Mouse (Mus musculus) CH12.LX (cell line): ENCODE data around the gene 1600014C10Rik. TPM values are rescaled to one million over a fixed set of nuclear protein-coding genes. Genes with fewer than 3 reads are reported as not detected.
A peak's percentile ranks its signal among the peaks of the same experiment; 100 is the strongest.

Source experiments
- DNase-seq: peaks from one replicate; pipeline ENCODE4 v3.0.0-alpha.2; 2013; ENCODE audit errors: extremely low read depth
- H3K27ac ChIP-seq: 2 replicates; pipeline ENCODE4 v1.5.1; 2012; ENCODE audit warnings: low read depth, mild to moderate bottlenecking, control low read depth, moderate library complexity; ENCODE audit not compliant: insufficient read depth
- H3K27me3 ChIP-seq: replicated peaks from 2 replicates; pipeline ENCODE3; 2012; ENCODE audit warnings: inconsistent platforms
- H3K36me3 ChIP-seq, 2 experiments: replicated peaks in 1 of 2; 2 replicates each; pipeline versions ENCODE3 to v1.6.1; 2012; ENCODE audit warnings: inconsistent platforms in 1 of 2, low read length in 1 of 2, mild to moderate bottlenecking in 1 of 2, mixed read lengths in 1 of 2, moderate library complexity in 1 of 2; ENCODE audit not compliant: control insufficient read depth in 1 of 2, insufficient read depth in 1 of 2
- H3K4me1 ChIP-seq, 2 experiments: 2 replicates each; pipeline ENCODE4 v1.6.1; 2012; ENCODE audit warnings: inconsistent platforms in 1 of 2, moderate library complexity in 1 of 2; ENCODE audit not compliant: insufficient read depth in 2 of 2, control insufficient read depth in 1 of 2
- H3K4me2 ChIP-seq: 2 replicates; pipeline ENCODE4 v1.6.1; 2012; ENCODE audit warnings: low read depth, mild to moderate bottlenecking, control low read depth; ENCODE audit not compliant: poor library complexity, insufficient read depth, severe bottlenecking
- H3K4me3 ChIP-seq, 3 experiments: fragments of 150-350 bp in 1 of 3; sonication (generic) in 1 of 3; replicated peaks in 1 of 3; 2 replicates each; pipeline versions ENCODE3 to v1.5.1; 2011 to 2012; ENCODE audit warnings: low read depth in 2 of 3, low read length in 2 of 3, mild to moderate bottlenecking in 2 of 3, moderate library complexity in 2 of 3, control low read depth in 1 of 3, improper control_type of control experiment in 1 of 3, inconsistent platforms in 1 of 3, mixed read lengths in 1 of 3; ENCODE audit not compliant: poor library complexity in 1 of 3
- H3K79me2 ChIP-seq: replicated peaks from 2 replicates; pipeline ENCODE4 v1.6.1; 2012; ENCODE audit warnings: mild to moderate bottlenecking, moderate library complexity; ENCODE audit not compliant: control insufficient read depth, poor library complexity, insufficient read depth, severe bottlenecking; ENCODE audit errors: extremely low read depth
- H3K9ac ChIP-seq: 2 replicates; pipeline ENCODE4 v1.6.1; 2012; ENCODE audit warnings: low read depth, mild to moderate bottlenecking, control low read depth, moderate library complexity; ENCODE audit not compliant: insufficient read depth
- H3K9me3 ChIP-seq: replicated peaks from 2 replicates; pipeline ENCODE3; 2012; ENCODE audit warnings: low read length, inconsistent platforms, mixed read lengths
- CTCF ChIP-seq, 2 experiments: IDR thresholded peaks in 1 of 2; conservative IDR thresholded peaks in 1 of 2; 2 replicates each; pipeline ENCODE4 v1.5.1; 2011 to 2012; ENCODE audit warnings: low read depth in 2 of 2, low read length in 2 of 2, improper control_type of control experiment in 1 of 2, inconsistent platforms in 1 of 2, mild to moderate bottlenecking in 1 of 2, moderate library complexity in 1 of 2
- ELF1 ChIP-seq: IDR thresholded peaks from 2 replicates; pipeline ENCODE4 v1.6.1; 2014; ENCODE audit warnings: low read depth, mild to moderate bottlenecking, inconsistent platforms, low read length, improper control_type of control experiment
- ETS1 ChIP-seq: conservative IDR thresholded peaks from 2 replicates; pipeline ENCODE4 v1.6.1; 2012; ENCODE audit warnings: low read depth, mild to moderate bottlenecking, inconsistent platforms, low read length, improper control_type of control experiment, moderate library complexity
- GABPA ChIP-seq: IDR thresholded peaks from 2 replicates; pipeline ENCODE4 v1.6.1; 2012; ENCODE audit warnings: low read depth, low read length, improper control_type of control experiment, inconsistent platforms; ENCODE audit not compliant: insufficient replicate concordance
- JUN ChIP-seq: IDR thresholded peaks from 2 replicates; pipeline ENCODE4 v1.6.1; 2011; ENCODE audit warnings: low read depth, mild to moderate bottlenecking, low read length, improper control_type of control experiment, moderate library complexity; ENCODE audit not compliant: insufficient read depth
- JUND ChIP-seq: conservative IDR thresholded peaks from 2 replicates; pipeline ENCODE4 v1.6.1; 2011; ENCODE audit warnings: low read depth, low read length, improper control_type of control experiment
- MAFK ChIP-seq: IDR thresholded peaks from 2 replicates; pipeline ENCODE4 v1.6.1; 2011; ENCODE audit warnings: low read length, improper control_type of control experiment; ENCODE audit not compliant: insufficient replicate concordance
- MAX ChIP-seq: IDR thresholded peaks from 2 replicates; pipeline ENCODE4 v1.6.1; 2011; ENCODE audit warnings: low read length, improper control_type of control experiment
- MEF2A ChIP-seq: IDR thresholded peaks from 2 replicates; pipeline ENCODE4 v1.6.1; 2014; ENCODE audit warnings: low read depth, mild to moderate bottlenecking, inconsistent platforms, low read length, improper control_type of control experiment, borderline replicate concordance
- NELFE ChIP-seq: IDR thresholded peaks from 2 replicates; pipeline ENCODE4 v1.6.1; 2011; ENCODE audit warnings: low read depth, low read length, improper control_type of control experiment
- NRF1 ChIP-seq: IDR thresholded peaks from 2 replicates; pipeline ENCODE4 v1.6.1; 2014; ENCODE audit warnings: low read depth, mild to moderate bottlenecking, inconsistent platforms, low read length, improper control_type of control experiment, moderate library complexity
- PAX5 ChIP-seq: IDR thresholded peaks from 2 replicates; pipeline ENCODE4 v1.6.1; 2012; ENCODE audit warnings: low read length, inconsistent platforms, mixed read lengths
- POLR2AphosphoS2 ChIP-seq: IDR thresholded peaks from 2 replicates; pipeline ENCODE4 v1.6.1; 2011; ENCODE audit warnings: low read depth, low read length, improper control_type of control experiment
- RAD21 ChIP-seq: IDR thresholded peaks from 2 replicates; pipeline ENCODE4 v1.6.1; 2011; ENCODE audit warnings: low read depth, mild to moderate bottlenecking, low read length, improper control_type of control experiment, moderate library complexity
- RCOR1 ChIP-seq: conservative IDR thresholded peaks from 2 replicates; pipeline ENCODE4 v1.6.1; 2012; ENCODE audit warnings: low read depth, mild to moderate bottlenecking, inconsistent platforms, low read length, improper control_type of control experiment
- SIN3A ChIP-seq: IDR thresholded peaks from 2 replicates; pipeline ENCODE4 v1.6.1; 2012; ENCODE audit warnings: low read length, improper control_type of control experiment, inconsistent platforms
- SMC3 ChIP-seq: IDR thresholded peaks from 2 replicates; pipeline ENCODE4 v1.6.1; 2011; ENCODE audit warnings: low read depth, low read length, improper control_type of control experiment
- TBP ChIP-seq: conservative IDR thresholded peaks from 2 replicates; pipeline ENCODE4 v1.6.1; 2011; ENCODE audit warnings: low read depth, low read length, improper control_type of control experiment
- TCF12 ChIP-seq: IDR thresholded peaks from 2 replicates; pipeline ENCODE4 v1.6.1; 2014; ENCODE audit warnings: low read depth, mild to moderate bottlenecking, inconsistent platforms, low read length, improper control_type of control experiment
- USF1 ChIP-seq: IDR thresholded peaks from 2 replicates; pipeline ENCODE4 v1.6.1; 2014; ENCODE audit warnings: low read depth, mild to moderate bottlenecking, inconsistent platforms, low read length, improper control_type of control experiment
- ZC3H11A ChIP-seq: IDR thresholded peaks from 2 replicates; pipeline ENCODE4 v1.6.1; 2012; ENCODE audit warnings: low read depth, mild to moderate bottlenecking, inconsistent platforms, low read length, improper control_type of control experiment
- ZMIZ1 ChIP-seq: IDR thresholded peaks from 2 replicates; pipeline ENCODE4 v1.6.1; 2012; ENCODE audit warnings: low read depth, mild to moderate bottlenecking, inconsistent platforms, low read length, improper control_type of control experiment
- dilution Hi-C: fragments of 300-500 bp; cut with MboI; formaldehyde crosslinking; loops from 2 replicates; pipeline ENCODE4 v1.14.3; 2020; ENCODE audit warnings: low sequenced_read_pairs; ENCODE audit not compliant: extremely low pct_unique_long_range_greater_than_20kb, extremely low pct_ligation_motif_present
- in situ Hi-C: fragments of 300-500 bp; cut with MboI; formaldehyde crosslinking; loops from 3 replicates; pipeline ENCODE4 v1.14.3; 2019; ENCODE audit warnings: low sequenced_read_pairs, low pct_ligation_motif_present, low pct_unique_long_range_greater_than_20kb, mixed read lengths
- polyA plus RNA-seq: library from polyadenylated mRNA; unstranded; fragments of >175 nt; gene quantifications from 2 replicates; pipeline ENCODE4 v1.2.1, GENCODE M21; 2012; ENCODE audit warnings: low read depth; ENCODE audit not compliant: insufficient read length
- total RNA-seq, 2 experiments: library from RNA; depleted of rRNA; stranded (reverse); fragments of 300-350 nt in 1 of 2; fragments of >200 nt in 1 of 2; gene quantifications; 2 replicates each; pipeline ENCODE4 v1.2.3; 2012 to 2014

The 1600014C10Rik gene
- total and polyA plus RNA-seq, 3 experiments = 7.4 to 10.6 (median 10.3) TPM

- Histone ChIP-seq H3K9me3 (no peaks in the 10 kb centered on the region), H3K36me3 (peaks cover 0 to 7% of the 10 kb centered on the region in 2 experiments), H3K79me2 (no peaks in the 10 kb centered on the region), H3K27me3 (no peaks in the 10 kb centered on the region), H3K4me3 (peak overlapping the region; percentile 69 to 84 (median 81))
- dilution Hi-C loops = no loop called here
- TF ChIP-seq NELFE (no peak), TCF12 (no peak), NRF1 (no peak), GABPA (no peak), SMC3 (peak; percentile 80), PAX5 (no peak), ZC3H11A (no peak), MAX (no peak), RCOR1 (no peak), RAD21 (peak; percentile 59), POLR2AphosphoS2 (no peak), ZMIZ1 (no peak), TBP (no peak), ETS1 (no peak), MAFK (no peak), ELF1 (no peak), CTCF (conservative IDR thresholded peaks at IDR 0.05 in 1 of 2, IDR thresholded peaks at IDR 0.05 in 1 of 2; ENCODE audit: low read depth in 2 of 2, low read length in 2 of 2) (peak; percentile 78 to 93), JUND (no peak), USF1 (no peak), MEF2A (peak; percentile 83), SIN3A (no peak), JUN (no peak)
- TF ChIP-seq, all 38 proteins: peak for 4
- Histone ChIP-seq H3K4me1 (peaks cover 4 to 32% of the 10 kb centered on the region in 2 experiments; a peak in 3 of 4 replicates), H3K9ac (peak overlapping the region; percentile 66), H3K27ac (peak overlapping the region; percentile 52; the same call in 1 of the 2 replicates), H3K4me2 (peak overlapping the region; percentile 92)
- peak; percentile 84 for DNase-seq
- in situ Hi-C loops = no loop called here
Observed at GRCm38 (mm10) chr7:38182596-38182961, 438 bp upstream of the 1600014C10Rik start.
